Mouse (Mus musculus): ENCODE measurements at regions not wholly inside any gene's neighbourhood (a gene's known extent, or its start where the extent isn't known, plus 50 kb on each side); places are given as distances from the start of the nearest gene placed in this dataset.

- no peak overlapping the region for H3K4me2 ChIP-seq
- no peak overlapping the region for H3K4me3 ChIP-seq
- H3K9me3 ChIP-seq = no peaks in the 10 kb centered on the region
- H3K9ac ChIP-seq = no peak overlapping the region
- 0 out of 2 replicates have a peak, but pooled peaks cover 6% of the 10 kb centered on the region for H3K4me1 ChIP-seq
- ATAC-seq (ENCODE audit: insufficient number of reproducible peaks, low FRiP score, low TSS enrichment, low read depth) = no peak
- no peak overlapping the region for H3K27ac ChIP-seq
- H3K36me3 ChIP-seq = no peaks in the 10 kb centered on the region
- 0 out of 2 replicates have a peak, but pooled peaks cover 3% of the 10 kb centered on the region for H3K27me3 ChIP-seq
- WGBS = 71% methylated on average over 10 of the region's 10 CpGs
Observed at GRCm38 (mm10) chr7:138620896-138621655, 223.5 kb upstream of the Tcerg1l start.

GRCm38 (mm10) chr7:138620080-138620684, 222.7 kb upstream of the Tcerg1l start:
- H3K4me3 ChIP-seq = no peak overlapping the region
- WGBS = 56% methylated on average over 5 of the region's 5 CpGs
- 0 out of 2 replicates have a peak, but pooled peaks cover 6% of the 10 kb centered on the region for H3K4me1 ChIP-seq
- H3K36me3 ChIP-seq = no peaks in the 10 kb centered on the region
- H3K27ac ChIP-seq = no peak overlapping the region
- no peak overlapping the region for H3K9ac ChIP-seq
- ATAC-seq (ENCODE audit: insufficient number of reproducible peaks, low FRiP score, low TSS enrichment, low read depth) = no peak
- no peaks in the 10 kb centered on the region for H3K9me3 ChIP-seq
- 0 out of 2 replicates have a peak, but pooled peaks cover 3% of the 10 kb centered on the region for H3K27me3 ChIP-seq
- no peak overlapping the region for H3K4me2 ChIP-seq

- H3K27me3 ChIP-seq = no peaks in the 10 kb centered on the region
- 0 out of 2 replicates have a peak, but pooled peaks cover 6% of the 10 kb centered on the region for H3K4me1 ChIP-seq
- no peak overlapping the region for H3K27ac ChIP-seq
- 75% methylated on average over 2 of the region's 2 CpGs for WGBS
- no peak overlapping the region for H3K9ac ChIP-seq
- H3K36me3 ChIP-seq = no peaks in the 10 kb centered on the region
- H3K4me3 ChIP-seq = no peak overlapping the region
- no peaks in the 10 kb centered on the region for H3K9me3 ChIP-seq
- no peak for ATAC-seq (ENCODE audit: insufficient number of reproducible peaks, low FRiP score, low TSS enrichment, low read depth)
- H3K4me2 ChIP-seq = no peak overlapping the region
Observed at GRCm38 (mm10) chr7:138616468-138616867, 218.9 kb upstream of the Tcerg1l start.

GRCm38 (mm10) chr7:138609605-138610004, 212.1 kb upstream of the Tcerg1l start:
- Histone ChIP-seq H3K4me2 (no peak overlapping the region), H3K9ac (no peak overlapping the region), H3K27me3 (no peaks in the 10 kb centered on the region), H3K27ac (no peak overlapping the region), H3K36me3 (no peaks in the 10 kb centered on the region), H3K9me3 (no peaks in the 10 kb centered on the region), H3K4me3 (no peak overlapping the region), H3K4me1 (no peaks in the 10 kb centered on the region)
- ATAC-seq (ENCODE audit: insufficient number of reproducible peaks, low FRiP score, low TSS enrichment, low read depth) = no peak
- 82% methylated on average over 3 of the region's 3 CpGs for WGBS

- Histone ChIP-seq H3K36me3 (no peaks in the 10 kb centered on the region), H3K27me3 (no peaks in the 10 kb centered on the region), H3K27ac (no peak overlapping the region), H3K9me3 (no peaks in the 10 kb centered on the region), H3K4me2 (no peak overlapping the region), H3K4me1 (no peaks in the 10 kb centered on the region), H3K4me3 (no peak overlapping the region), H3K9ac (no peak overlapping the region)
- WGBS = 58% methylated on average over 4 of the region's 4 CpGs
- no peak for ATAC-seq (ENCODE audit: insufficient number of reproducible peaks, low FRiP score, low TSS enrichment, low read depth)
Observed at GRCm38 (mm10) chr7:138609124-138609523, 211.6 kb upstream of the Tcerg1l start.

- WGBS = 68% methylated on average over 11 of the region's 11 CpGs
Observed at GRCm38 (mm10) chr7:138606363-138606964, 208.9 kb upstream of the Tcerg1l start.

GRCm38 (mm10) chr7:138605923-138606322, 208.4 kb upstream of the Tcerg1l start:
- H3K4me1 ChIP-seq = 0 out of 2 replicates have a peak, but pooled peaks cover 6% of the 10 kb centered on the region
- no peaks in the 10 kb centered on the region for H3K9me3 ChIP-seq
- no peak overlapping the region for H3K4me3 ChIP-seq
- no peak overlapping the region for H3K27ac ChIP-seq
- no peaks in the 10 kb centered on the region for H3K36me3 ChIP-seq
- no peak overlapping the region for H3K4me2 ChIP-seq
- no peaks in the 10 kb centered on the region for H3K27me3 ChIP-seq
- H3K9ac ChIP-seq = no peak overlapping the region
- no peak for ATAC-seq (ENCODE audit: insufficient number of reproducible peaks, low FRiP score, low TSS enrichment, low read depth)

More at GRCm38 (mm10) chr7:138606363-138606964, 208.9 kb upstream of the Tcerg1l start:
- H3K27me3 ChIP-seq = no peaks in the 10 kb centered on the region
- H3K4me3 ChIP-seq = no peak overlapping the region
- H3K9me3 ChIP-seq = no peaks in the 10 kb centered on the region
- no peaks in the 10 kb centered on the region for H3K36me3 ChIP-seq
- ATAC-seq (ENCODE audit: insufficient number of reproducible peaks, low FRiP score, low TSS enrichment, low read depth) = no peak
- no peak overlapping the region for H3K4me2 ChIP-seq
- H3K27ac ChIP-seq = no peak overlapping the region
- 0 out of 2 replicates have a peak, but pooled peaks cover under 1% of the 10 kb centered on the region for H3K4me1 ChIP-seq
- no peak overlapping the region for H3K9ac ChIP-seq

- no peak overlapping the region for H3K27ac ChIP-seq
- H3K4me1 ChIP-seq = 0 out of 2 replicates have a peak, but pooled peaks cover 6% of the 10 kb centered on the region
- no peak for ATAC-seq (ENCODE audit: insufficient number of reproducible peaks, low FRiP score, low TSS enrichment, low read depth)
- 51% methylated on average over 4 of the region's 4 CpGs for WGBS
- no peaks in the 10 kb centered on the region for H3K36me3 ChIP-seq
- H3K9ac ChIP-seq = no peak overlapping the region
- no peaks in the 10 kb centered on the region for H3K27me3 ChIP-seq
- H3K9me3 ChIP-seq = no peaks in the 10 kb centered on the region
- no peak overlapping the region for H3K4me3 ChIP-seq
- no peak overlapping the region for H3K4me2 ChIP-seq
Observed at GRCm38 (mm10) chr7:138601749-138602148, 204.2 kb upstream of the Tcerg1l start.

GRCm38 (mm10) chr7:138593344-138593743, 195.8 kb upstream of the Tcerg1l start:
- Histone ChIP-seq H3K27me3 (peaks cover 7% of the 10 kb centered on the region; the same call in 1 of the 2 replicates), H3K9ac (no peak overlapping the region), H3K4me1 (0 out of 2 replicates have a peak, but pooled peaks cover 3% of the 10 kb centered on the region), H3K4me3 (no peak overlapping the region), H3K4me2 (no peak overlapping the region), H3K27ac (no peak overlapping the region), H3K9me3 (no peaks in the 10 kb centered on the region), H3K36me3 (no peaks in the 10 kb centered on the region)
- 82% methylated on average over 2 of the region's 2 CpGs for WGBS
- no peak for ATAC-seq (ENCODE audit: insufficient number of reproducible peaks, low FRiP score, low TSS enrichment, low read depth)

- 49% methylated on average over 3 of the region's 3 CpGs for WGBS
Observed at GRCm38 (mm10) chr7:138567352-138567751, 169.8 kb upstream of the Tcerg1l start.

GRCm38 (mm10) chr7:138551629-138552028, 154.1 kb upstream of the Tcerg1l start:
- Histone ChIP-seq H3K27ac (no peak overlapping the region), H3K4me1 (no peaks in the 10 kb centered on the region), H3K9ac (no peak overlapping the region), H3K9me3 (no peaks in the 10 kb centered on the region), H3K4me2 (no peak overlapping the region), H3K4me3 (no peak overlapping the region), H3K27me3 (no peaks in the 10 kb centered on the region), H3K36me3 (no peaks in the 10 kb centered on the region)
- 79% methylated on average over 10 of the region's 10 CpGs for WGBS
- ATAC-seq (ENCODE audit: insufficient number of reproducible peaks, low FRiP score, low TSS enrichment, low read depth) = no peak

More at GRCm38 (mm10) chr7:138567352-138567751, 169.8 kb upstream of the Tcerg1l start:
- Histone ChIP-seq H3K27ac (no peak overlapping the region), H3K9ac (no peak overlapping the region), H3K4me2 (no peak overlapping the region), H3K4me3 (no peak overlapping the region), H3K27me3 (no peaks in the 10 kb centered on the region), H3K4me1 (no peaks in the 10 kb centered on the region), H3K36me3 (no peaks in the 10 kb centered on the region), H3K9me3 (no peaks in the 10 kb centered on the region)
- no peak for ATAC-seq (ENCODE audit: insufficient number of reproducible peaks, low FRiP score, low TSS enrichment, low read depth)

GRCm38 (mm10) chr7:138547881-138548280, 150.4 kb upstream of the Tcerg1l start:
- WGBS = 79% methylated on average over 7 of the region's 7 CpGs

More at GRCm38 (mm10) chr7:138547881-138548280, 150.4 kb upstream of the Tcerg1l start:
- H3K9ac ChIP-seq = no peak overlapping the region
- ATAC-seq (ENCODE audit: insufficient number of reproducible peaks, low FRiP score, low TSS enrichment, low read depth) = no peak
- H3K27me3 ChIP-seq = no peaks in the 10 kb centered on the region
- no peak overlapping the region for H3K27ac ChIP-seq
- no peak overlapping the region for H3K4me2 ChIP-seq
- H3K36me3 ChIP-seq = no peaks in the 10 kb centered on the region
- no peaks in the 10 kb centered on the region for H3K9me3 ChIP-seq
- H3K4me3 ChIP-seq = no peak overlapping the region
- H3K4me1 ChIP-seq = no peaks in the 10 kb centered on the region
